Mouse (Mus musculus): ENCODE measurements at regions not wholly inside any gene's neighbourhood (a gene's known extent, or its start where the extent isn't known, plus 50 kb on each side); places are given as distances from the start of the nearest gene placed in this dataset.
"Not testable (repeated sequence)": the region's sequence is repeated elsewhere in the genome, so short reads cannot be mapped to it uniquely, and the experiment has no call there.

DNA sequence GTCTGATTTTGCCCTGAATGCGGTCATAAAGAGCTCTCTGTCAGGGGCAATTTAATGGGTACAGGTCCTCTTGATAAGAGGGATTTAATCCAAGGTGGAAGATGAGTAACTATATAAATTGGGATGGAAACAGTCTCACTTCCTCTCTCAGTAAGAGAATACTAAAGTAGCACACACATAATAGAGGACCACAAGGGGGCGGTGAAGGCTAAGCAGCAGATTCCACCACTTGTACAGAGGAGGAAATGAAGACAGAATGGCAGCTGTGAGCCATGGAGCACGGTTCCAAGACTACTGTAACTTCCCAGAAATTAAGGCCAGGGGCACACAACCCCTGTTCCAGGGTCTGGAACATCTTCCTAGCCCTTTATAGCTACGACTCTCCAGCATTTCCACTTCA lies 262.6 kb upstream of the Ywhaq start:
- DNase-seq (ENCODE audit: low read depth, low spot score), result not testable (repeated sequence)

DNA sequence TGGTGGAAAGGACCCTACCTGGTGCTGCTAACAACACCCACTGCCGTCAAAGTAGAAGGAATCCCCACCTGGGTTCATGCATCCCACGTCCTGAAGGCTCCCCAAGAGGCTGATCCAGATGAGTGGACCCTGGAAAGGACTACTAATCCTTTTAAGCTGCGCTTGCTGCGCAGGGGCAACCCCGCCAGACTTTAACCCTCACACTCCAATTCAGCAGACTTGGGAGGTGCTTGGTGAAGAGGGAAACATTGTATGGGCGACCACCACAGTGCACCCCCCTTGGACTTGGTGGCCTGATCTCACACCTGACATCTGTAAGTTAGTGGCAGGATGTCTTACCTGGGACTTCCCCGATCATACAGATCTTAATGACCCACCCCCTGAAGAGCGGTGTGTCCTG lies 231.9 kb upstream of the Ywhaq start:
- not testable (repeated sequence) for DNase-seq (ENCODE audit: low read depth, low spot score)

DNA sequence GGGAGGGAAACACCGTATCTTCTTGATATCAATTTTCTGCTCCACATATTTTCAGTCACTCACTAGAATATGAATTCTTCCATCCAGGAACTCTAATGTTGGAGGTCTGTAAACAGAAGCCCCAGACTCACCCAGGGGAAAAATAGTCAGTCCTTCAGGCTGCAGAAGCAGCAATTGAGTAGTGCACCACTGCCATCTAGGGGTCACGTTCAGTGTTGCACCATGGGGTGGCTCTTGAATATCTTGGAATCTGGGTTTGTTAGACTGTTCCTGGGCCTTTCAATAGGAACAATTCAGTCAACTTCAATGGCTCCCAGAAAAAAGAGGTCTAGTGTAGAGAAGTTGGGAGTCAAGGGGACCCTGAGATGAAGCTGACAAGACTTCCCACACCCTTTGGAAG lies 196.3 kb upstream of the Ywhaq start:
- not testable (repeated sequence) for DNase-seq (ENCODE audit: low read depth, low spot score)

DNA sequence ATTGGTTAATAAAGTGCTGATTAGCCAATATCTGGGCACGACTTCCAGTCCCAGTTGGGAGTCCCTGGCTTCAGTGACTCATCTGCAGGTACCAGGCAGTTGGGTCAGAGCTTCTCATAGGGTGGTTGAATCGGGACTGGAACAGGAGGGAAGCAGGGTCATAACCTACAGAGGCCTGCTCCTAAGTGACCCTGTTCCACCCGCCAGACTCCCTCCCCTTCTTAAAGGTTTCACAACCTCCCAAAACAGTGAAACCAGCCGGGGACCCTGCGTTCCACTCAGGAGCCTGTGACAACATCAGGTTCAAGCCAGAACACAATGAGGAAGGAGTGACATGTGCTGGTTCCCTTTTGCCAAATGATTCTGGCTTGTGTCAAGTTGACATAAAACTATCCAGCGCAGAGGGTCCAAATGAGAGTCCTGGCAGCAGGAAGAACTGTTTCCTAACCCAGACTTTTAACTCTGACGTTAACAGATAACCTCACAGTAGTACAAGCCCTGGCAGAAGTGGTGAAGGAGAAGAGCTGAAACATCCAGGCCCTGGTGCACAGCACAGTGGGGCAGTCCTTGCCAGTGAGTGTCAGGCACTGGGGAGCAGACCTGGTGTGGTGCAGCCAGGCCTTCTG lies 151.1 kb upstream of the Ywhaq start:
- DNase-seq (ENCODE audit: low read depth, low spot score), result no peak

DNA sequence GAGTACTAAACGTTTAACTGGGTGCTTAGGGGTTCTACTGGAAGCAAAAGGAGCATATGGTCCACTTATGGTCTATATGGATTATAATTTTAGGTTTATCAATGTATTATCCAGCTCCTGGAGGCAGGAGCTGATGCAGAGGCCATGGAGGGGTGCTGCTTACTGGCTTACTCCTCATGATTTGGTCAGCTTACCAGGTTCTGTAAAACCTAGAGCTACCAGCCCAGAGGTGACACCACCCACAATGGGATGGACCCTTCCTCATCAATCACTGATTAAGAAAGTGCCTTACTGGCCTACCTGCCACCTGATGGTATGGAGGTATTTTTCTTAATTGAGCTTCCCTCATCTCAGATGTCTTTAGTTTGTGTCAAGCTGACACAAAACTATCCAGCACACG lies 126.5 kb upstream of the Ywhaq start:
- DNase-seq (ENCODE audit: low read depth, low spot score), result not testable (repeated sequence)

DNA sequence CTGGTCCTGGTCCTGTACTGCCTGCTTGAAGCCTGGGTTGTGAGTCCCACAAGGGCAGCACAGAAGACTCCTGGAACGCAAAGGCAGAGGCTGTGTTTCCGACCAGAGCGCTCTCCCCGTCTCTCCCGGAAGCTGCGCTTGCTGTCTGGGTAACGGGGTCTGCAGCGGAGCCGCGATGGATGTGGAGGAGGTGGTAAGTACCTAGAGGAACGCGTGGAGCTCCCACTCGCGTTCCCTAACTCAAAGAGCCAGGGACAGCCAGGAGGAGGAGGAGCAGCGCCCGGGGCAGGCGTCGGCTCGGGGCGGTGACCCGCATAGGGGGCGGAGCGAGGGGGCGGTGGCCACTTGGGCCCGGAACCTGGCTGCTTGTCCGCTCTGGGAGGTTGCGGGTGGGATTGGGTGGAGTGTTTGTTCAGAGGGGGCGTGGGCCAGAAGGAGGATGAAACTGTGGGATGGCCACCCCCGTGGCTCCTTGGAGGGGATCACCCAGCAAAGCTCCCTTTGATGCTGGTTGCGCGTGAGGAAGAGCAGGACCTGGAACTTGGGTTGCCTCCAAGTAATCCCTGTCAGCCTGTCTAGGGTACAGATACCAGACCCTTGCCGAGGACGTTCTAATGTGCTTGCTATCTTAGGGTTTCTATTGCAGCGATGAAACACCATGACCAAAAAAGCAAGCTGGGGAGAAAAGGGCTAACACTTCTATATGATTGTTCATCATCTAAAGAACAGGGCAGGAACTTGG lies 125.9 kb upstream of the Ywhaq start:
- DNase-seq (ENCODE audit: low read depth, low spot score), result peak; percentile 69

DNA sequence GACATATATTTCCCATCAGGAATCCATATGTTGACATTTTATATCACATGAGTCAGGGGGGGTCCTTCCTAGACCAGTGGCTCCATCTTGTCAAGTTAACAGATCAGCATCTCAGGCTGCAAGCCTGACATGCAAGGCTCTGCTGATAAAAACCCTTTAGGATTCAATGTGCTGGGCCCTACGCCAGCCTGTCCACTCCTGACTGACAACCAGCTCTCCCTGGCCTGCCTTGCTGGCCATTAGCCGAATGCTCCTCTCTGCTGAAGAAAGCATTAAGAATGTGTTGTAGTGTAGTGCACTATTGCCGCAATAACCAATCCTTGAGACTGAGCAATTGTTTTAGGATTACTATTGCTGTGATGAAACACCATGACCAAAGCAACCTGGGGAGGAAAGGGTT lies 114.3 kb upstream of the Ywhaq start:
- DNase-seq (ENCODE audit: low read depth, low spot score), result no peak

DNA sequence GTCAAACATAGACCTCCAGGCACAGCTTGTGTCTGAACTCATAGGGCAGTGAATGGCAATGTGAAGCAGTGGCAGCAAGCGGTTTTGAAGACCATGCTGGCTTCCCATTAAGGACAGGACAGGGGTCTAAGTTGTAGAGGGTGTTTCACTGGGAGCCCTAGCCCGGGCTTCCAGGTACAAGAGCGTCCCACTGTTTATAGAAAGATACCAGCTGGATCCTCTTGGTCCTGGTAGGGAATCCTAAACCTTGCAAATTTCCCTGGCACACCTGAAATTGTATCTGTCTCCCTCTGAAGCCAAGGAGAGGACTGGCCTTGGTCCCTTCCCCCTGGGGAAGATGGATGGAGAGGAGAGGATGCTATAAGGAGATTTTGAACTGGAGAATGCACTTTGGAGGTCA lies 111.9 kb upstream of the Ywhaq start:
- DNase-seq (ENCODE audit: low read depth, low spot score), result not testable (repeated sequence)

DNA sequence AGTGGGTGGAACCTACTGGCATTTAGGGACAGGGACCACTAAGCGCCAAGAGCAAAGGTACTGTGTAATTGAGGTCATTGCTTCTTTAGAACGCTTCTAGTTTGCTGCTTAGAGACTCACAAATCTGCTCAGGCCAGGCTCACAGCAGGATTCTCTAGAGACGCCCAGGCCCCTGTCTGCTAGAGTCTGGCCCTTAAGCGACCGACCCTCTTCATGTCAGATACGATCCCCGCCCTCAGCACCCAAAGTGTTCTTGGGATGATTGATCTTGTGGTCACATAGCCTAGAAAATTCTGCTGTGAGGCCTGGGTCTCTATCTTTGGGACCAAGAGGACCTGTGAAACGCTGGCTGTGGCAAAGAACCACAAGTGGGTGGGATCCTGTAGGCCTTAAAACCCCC lies 109.9 kb upstream of the Ywhaq start:
- not testable (repeated sequence) for DNase-seq (ENCODE audit: low read depth, low spot score)

DNA sequence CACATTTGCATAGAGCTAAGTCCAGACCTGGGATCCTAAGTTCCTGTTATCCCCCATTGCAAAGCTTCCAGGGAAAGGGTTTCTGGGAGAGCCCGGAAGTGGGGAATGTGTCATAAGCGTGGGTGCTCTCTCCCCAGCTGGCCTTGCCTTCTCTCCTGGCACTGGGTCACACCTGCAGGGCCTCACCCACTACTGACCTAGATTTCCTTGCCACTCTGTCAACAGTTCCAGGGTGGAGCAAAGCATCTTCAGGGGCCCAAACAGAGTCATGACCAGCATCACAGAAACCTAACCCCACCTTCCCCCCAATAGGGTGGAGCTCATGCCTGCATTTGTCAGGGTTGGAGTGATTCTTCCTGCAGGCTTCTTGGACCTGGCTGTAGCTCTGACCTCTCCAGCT lies 109.5 kb upstream of the Ywhaq start:
- DNase-seq (ENCODE audit: low read depth, low spot score), result not testable (repeated sequence)

DNA sequence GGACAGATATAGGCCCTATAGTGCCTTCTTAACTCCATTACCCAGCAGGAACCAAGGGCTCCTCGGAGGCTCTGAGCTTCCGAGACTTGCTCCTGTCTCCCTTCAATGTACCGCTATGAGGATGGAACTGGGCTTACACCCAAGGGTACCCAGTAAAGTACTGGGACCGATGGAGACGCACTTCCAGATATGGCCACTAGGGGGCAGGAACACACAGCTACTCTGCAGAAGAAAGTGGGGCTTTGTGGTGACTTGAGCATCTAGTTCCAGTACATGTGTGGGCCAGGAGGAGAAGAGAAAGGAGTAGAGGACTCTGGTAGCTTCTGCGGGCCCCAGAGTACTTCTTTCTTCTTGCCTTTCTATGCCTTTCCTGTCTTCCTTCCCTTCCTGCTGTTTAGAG lies 108.1 kb upstream of the Ywhaq start:
- not testable (repeated sequence) for DNase-seq (ENCODE audit: low read depth, low spot score)

DNA sequence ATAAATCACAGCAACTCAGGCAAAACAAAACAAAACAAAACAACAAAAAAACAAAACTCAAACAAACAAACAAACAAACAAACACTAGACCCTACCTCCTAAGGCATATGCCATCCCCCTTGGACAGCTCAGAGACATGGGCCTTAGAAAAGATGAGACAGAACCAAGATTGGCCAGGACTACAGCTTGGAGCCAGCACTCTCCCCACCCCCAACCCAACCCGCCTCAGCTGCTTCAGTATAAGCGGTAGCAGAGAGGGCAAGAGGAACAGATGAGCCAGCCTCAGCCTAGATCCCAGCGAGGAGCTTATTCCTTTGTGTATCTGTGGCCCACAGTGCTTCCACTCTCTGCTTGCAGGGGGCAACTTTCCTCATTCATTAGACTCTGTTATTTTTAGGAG lies 105.2 kb upstream of the Ywhaq start:
- DNase-seq (ENCODE audit: low read depth, low spot score), result no peak

DNA sequence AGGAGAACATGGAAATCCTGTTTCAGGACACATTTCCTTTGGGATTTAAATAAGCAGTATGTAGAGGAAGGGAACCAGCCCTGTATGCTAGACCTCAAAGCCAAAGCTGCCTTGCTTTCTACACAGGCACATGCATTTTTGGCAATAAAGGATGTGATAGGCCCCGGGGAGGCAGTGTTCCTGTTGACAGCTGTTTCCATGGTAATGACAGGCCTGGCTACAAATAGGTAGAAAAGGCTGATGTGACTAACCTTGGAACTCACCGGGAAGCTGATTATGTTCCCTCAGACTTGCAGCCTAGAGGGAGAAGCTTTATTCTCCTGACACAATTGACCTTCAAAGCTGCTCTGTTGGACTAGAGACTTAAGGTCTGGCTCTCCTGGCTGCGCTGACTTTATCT lies 101.6 kb upstream of the Ywhaq start:
- DNase-seq (ENCODE audit: low read depth, low spot score), result no peak

DNA sequence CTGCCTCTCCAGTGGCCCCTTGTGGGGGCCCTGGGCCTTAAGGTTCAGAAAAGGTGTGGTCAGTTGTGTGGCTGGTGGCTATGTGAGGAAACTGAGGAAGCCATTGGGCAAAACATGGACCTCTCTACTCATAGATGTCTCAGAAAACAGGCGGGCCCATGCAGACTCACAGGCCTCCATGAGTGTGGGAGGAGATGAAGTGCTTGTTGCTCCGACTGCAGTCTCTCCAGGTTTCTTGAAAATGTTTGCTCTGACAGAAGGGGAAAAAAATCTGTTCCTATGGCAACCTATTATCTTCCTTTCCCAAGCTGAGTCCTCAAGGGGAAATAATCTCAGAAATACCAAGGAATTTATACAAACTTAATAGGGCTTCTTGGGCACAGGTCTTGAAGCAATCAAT lies 95.3 kb upstream of the Ywhaq start:
- no peak for DNase-seq (ENCODE audit: low read depth, low spot score)

DNA sequence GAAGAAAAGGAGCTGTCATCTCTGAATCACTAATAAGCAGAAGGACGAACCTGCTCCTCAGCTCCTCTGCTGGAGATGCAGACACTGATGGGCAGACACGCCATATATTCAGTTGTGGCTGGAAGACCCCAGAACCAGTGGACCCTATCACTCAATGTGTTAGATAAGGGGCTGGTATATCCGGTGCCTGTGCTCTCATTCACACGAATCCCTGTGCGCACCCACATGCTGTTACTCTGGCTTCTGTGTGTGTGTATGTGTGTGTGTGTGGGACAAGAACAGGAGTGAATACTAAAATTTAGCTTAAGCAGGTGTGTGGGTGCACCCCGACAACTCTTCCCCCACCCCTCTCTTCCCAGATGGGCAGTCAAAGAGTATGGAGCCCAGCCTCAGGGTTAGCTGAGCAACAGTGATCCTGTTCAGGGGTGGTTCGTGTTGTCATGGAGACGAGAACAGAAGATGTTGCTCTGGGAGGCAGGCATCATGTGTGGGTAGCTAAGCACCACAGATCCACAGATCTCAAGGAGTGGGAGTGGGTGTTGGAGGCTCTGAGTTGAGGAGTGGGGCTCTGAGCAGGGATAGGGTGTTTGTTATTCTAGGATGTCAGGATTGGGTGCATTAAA lies 93.7 kb upstream of the Ywhaq start:
- DNase-seq (ENCODE audit: low read depth, low spot score), result no peak

DNA sequence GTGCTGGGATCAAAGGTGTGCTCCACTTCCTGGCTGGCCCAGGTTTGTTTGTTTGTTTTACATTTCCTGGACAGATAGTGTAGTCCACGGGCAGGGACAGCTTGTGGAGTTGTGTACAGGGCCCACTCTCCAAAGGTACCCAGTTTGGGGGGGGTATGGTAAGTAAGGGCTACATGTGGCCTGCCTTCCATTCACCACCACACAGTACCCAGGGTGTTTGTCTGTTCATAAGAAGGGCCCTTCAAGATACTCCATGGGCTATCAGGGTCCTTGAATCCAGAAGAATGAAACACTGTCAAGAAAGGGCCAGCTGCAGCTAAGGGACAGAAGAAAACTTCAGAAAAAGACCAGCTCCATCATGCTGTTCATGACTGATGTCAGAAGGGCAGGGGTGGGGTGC lies 89.6 kb upstream of the Ywhaq start:
- no peak for DNase-seq (ENCODE audit: low read depth, low spot score)

DNA sequence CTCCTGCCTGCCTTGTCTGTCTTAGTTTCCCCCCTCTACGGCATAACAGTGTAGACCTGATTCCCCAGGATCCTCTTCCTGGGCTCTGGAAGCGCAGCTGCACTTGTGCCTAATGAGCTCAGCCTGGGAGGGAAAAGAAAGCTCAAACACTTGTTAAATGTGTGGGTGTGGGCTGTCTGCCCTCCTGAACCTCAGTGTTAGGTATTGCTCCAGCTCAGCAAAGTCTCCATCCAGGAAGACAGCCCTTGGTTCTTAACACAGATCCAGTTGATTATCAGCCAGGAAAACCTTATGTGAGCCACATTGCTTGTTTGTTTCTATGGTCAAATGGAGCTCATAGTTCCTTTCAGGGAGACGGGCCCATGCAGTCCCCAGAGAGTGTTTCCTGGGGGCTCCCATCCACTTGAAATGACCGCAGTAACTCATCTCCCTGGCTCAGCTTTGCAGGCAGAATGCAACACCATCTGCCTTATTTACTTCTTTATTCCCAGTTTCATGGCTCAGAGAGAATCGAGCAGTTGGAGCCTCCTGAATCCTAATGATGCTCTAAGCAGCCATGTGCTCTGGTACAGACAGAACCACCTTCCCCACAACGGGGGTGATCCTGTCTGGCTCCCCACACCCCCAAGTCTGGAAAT lies 88.4 kb upstream of the Ywhaq start:
- peak; percentile 23 for DNase-seq (ENCODE audit: low read depth, low spot score)

DNA sequence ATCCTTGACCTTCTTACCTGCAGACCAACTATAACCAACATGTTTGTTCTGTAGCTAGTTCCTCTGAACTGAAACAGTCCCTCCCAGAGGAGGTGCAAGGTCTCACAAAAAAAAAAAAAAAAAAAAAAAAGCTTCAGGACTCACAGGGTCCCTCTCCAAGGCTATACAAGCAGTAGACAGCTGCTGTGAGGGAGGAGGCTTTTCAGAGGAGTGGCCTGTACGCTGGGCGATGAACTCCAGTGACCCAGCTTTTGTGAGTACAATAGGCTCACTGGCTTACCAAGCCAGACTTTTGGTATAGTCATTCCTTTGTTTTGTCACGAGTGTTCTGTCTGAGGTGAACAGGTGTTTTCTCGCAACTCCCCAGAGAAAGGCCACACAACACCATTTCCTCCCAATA lies 85.8 kb upstream of the Ywhaq start:
- DNase-seq (ENCODE audit: low read depth, low spot score), result peak; percentile 27

DNA sequence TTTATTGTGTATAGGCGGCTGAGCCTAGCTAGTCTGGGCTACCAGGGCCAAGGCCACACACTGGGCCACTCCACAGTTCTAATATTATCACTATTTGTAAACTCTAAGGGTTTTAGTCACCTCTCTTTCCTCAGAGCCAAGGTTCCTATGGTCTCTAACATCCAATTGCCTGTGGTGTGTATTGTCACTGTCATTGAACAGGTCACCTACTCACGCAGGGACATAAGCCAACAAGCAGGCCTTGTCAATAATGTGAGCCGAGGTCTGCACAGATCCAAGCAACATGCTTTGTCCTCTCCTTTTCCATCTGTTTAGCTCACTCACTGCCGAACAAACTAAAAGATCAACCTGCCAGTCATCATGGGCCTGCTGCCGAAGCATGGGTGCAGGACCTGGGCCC lies 79.5 kb upstream of the Ywhaq start:
- DNase-seq (ENCODE audit: low read depth, low spot score), result no peak

DNA sequence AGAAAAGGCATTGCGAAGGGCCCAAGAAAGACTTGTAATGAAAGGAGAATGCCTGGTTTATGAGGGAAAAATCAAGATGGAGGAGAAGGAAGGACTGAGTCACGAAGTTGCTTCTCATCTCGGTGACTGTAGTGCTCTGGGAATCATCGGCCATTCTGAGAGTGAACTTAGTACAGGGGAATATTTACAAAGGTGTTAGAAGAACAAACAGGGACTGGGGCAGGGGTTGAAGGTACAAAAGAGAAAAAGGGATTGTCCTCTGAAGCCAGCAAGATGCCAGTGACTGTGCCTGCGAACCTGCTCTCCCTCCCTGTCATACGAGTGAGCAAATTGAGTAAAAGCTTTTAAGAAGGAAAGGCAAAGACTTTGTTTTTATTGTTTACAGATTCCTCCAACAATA lies 78.1 kb upstream of the Ywhaq start:
- no peak for DNase-seq (ENCODE audit: low read depth, low spot score)

DNA sequence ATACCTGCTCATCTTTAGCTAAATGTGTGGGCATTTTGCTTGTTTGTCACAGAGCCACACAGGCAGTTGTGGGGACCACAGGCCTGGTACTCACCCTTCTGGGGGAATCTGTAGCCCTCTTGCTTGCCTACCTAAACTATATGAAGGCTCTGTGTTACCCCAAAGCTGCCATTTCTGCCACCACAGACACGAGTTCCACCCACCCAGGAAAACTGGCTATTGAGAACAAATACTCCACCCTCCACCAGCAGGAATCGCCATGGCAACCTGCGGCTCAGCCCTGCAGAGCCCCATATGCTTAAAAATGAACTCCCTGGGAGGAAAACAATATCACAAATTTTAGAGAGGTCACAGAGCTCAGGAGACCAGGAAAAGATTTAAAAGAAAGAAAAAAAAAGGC lies 76.0 kb upstream of the Ywhaq start:
- DNase-seq (ENCODE audit: low read depth, low spot score), result no peak

DNA sequence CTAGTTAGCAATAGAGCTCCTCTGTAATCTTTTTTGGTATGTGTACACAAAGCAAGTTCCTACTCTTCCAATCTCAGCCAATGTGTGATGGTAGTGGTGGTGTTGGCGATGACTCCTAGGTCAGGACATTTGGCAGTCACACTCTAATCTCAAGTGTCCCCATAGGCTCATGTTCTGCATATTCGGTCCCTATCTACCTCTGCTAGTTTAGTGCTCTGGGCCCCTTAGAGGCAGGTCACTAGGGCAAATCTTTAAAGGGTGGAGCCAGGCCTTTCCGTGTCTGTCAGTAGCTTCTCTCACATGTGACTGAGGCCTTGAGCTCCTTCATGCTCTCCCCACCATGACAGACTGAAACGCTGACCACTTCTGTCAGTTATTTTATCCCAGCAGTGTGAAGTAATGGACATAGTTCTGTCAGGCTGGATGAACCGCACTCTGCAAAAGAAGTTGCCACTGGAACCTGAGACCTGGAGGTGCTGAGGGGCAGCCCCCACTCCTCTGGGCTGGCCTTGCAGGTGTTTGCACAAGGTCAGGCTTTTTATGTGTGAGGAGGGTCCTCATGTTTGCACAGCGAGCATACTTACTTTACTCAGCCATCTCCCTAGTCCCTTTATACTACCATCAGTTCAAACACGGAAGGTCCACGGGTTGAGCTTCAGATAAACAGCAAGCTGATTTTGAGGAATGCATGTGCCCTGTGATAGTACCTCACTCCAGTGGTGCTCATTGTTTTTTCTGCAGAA lies 75.3 kb upstream of the Ywhaq start:
- no peak for DNase-seq (ENCODE audit: low read depth, low spot score)

Data from mesoderm, embryonic 11.5 days (tissue).